Mouse (Mus musculus) midbrain, embryonic 11.5 days (tissue): ENCODE measurements at regions not wholly inside any gene's neighbourhood (a gene's known extent, or its start where the extent isn't known, plus 50 kb on each side); places are given as distances from the start of the nearest gene placed in this dataset.

Experiments used
- ATAC-seq: fragments of 200-750 bp; cut with Nextera tagmentation; 2 replicates; pipeline ENCODE4 v1.8.0; 2017; ENCODE audit warnings: moderate TSS enrichment, moderate library complexity; ENCODE audit not compliant: low FRiP score
- DNase-seq: peaks from one replicate; pipeline ENCODE4 v3.0.0; 2015; ENCODE audit warnings: low spot score; ENCODE audit errors: missing footprints
- H3K27ac ChIP-seq: fragments of 300-500 bp; sonication (generic); 2 replicates; pipeline ENCODE4 v1.5.1; 2014; ENCODE audit warnings: low read depth, low read length
- H3K27me3 ChIP-seq: fragments of 300-500 bp; sonication (generic); 2 replicates; pipeline ENCODE4 v1.6.1; 2014; ENCODE audit warnings: mild to moderate bottlenecking, low read length, moderate library complexity, mixed read lengths; ENCODE audit not compliant: control insufficient read depth, insufficient read depth
- H3K36me3 ChIP-seq: fragments of 300-500 bp; sonication (generic); 2 replicates; pipeline ENCODE4 v1.6.1; 2014; ENCODE audit warnings: mild to moderate bottlenecking, low read length, moderate library complexity, mixed read lengths; ENCODE audit not compliant: control insufficient read depth, insufficient read depth
- H3K4me1 ChIP-seq: fragments of 300-500 bp; sonication (generic); 2 replicates; pipeline ENCODE4 v1.6.1; 2014; ENCODE audit warnings: low read length; ENCODE audit not compliant: control insufficient read depth, insufficient read depth
- H3K4me2 ChIP-seq: fragments of 300-500 bp; sonication (generic); 2 replicates; pipeline ENCODE4 v1.6.1; 2014; ENCODE audit warnings: mild to moderate bottlenecking, moderate library complexity
- H3K4me3 ChIP-seq: fragments of 300-500 bp; sonication (generic); 2 replicates; pipeline ENCODE4 v1.5.1; 2014; ENCODE audit warnings: low read depth, low read length
- H3K9ac ChIP-seq: fragments of 300-500 bp; sonication (generic); 2 replicates; pipeline ENCODE4 v1.6.1; 2014; ENCODE audit warnings: low read length
- H3K9me3 ChIP-seq: fragments of 300-500 bp; sonication (generic); 2 replicates; pipeline ENCODE4 v1.6.1; 2016; ENCODE audit warnings: low read length; ENCODE audit not compliant: control insufficient read depth
- WGBS: fragments of 180-500 bp; shearing (Covaris S2); extraction: QIAGEN DNeasy Blood & Tissue Kit; methylation state at CpG from one replicate; pipeline ENCODE4 v1.1.7; 2014; 5-methylcytosine and 5-hydroxymethylcytosine counted together

- ATAC-seq (no peak), DNase-seq (no peak)
- Histone ChIP-seq H3K36me3 (no peaks in the 10 kb centered on the region), H3K27me3 (peaks cover 5% of the 10 kb centered on the region; the same call in 1 of the 2 replicates), H3K9me3 (no peaks in the 10 kb centered on the region), H3K4me2 (no peak overlapping the region), H3K4me3 (no peak overlapping the region), H3K27ac (no peak overlapping the region), H3K9ac (no peak overlapping the region), H3K4me1 (no peaks in the 10 kb centered on the region)
- WGBS, result 81% methylated on average over 8 of the region's 8 CpGs
Observed at GRCm38 (mm10) chr1:42416539-42417218, 278.9 kb upstream of the Pou3f3 start.

- ATAC-seq (no peak), DNase-seq (no peak)
- WGBS, result 64% methylated on average over 4 of the region's 4 CpGs
- Histone ChIP-seq H3K9me3 (no peaks in the 10 kb centered on the region), H3K4me1 (no peaks in the 10 kb centered on the region), H3K36me3 (no peaks in the 10 kb centered on the region), H3K9ac (no peak overlapping the region), H3K4me2 (no peak overlapping the region), H3K4me3 (no peak overlapping the region), H3K27me3 (peaks cover 5% of the 10 kb centered on the region; the same call in 1 of the 2 replicates), H3K27ac (no peak overlapping the region)
Observed at GRCm38 (mm10) chr1:42417815-42418214, 277.8 kb upstream of the Pou3f3 start.

GRCm38 (mm10) chr1:42418233-42418632 is 277.3 kb upstream of the Pou3f3 start:
- 79% methylated on average over 1 of the region's 1 CpGs for WGBS
- Histone ChIP-seq H3K4me3 (no peak overlapping the region), H3K27ac (no peak overlapping the region), H3K36me3 (no peaks in the 10 kb centered on the region), H3K27me3 (peaks cover 5% of the 10 kb centered on the region; the same call in 1 of the 2 replicates), H3K9me3 (no peaks in the 10 kb centered on the region), H3K4me1 (no peaks in the 10 kb centered on the region), H3K9ac (no peak overlapping the region), H3K4me2 (no peak overlapping the region)
- DNase-seq, result no peak
- ATAC-seq, result no peak

DNA sequence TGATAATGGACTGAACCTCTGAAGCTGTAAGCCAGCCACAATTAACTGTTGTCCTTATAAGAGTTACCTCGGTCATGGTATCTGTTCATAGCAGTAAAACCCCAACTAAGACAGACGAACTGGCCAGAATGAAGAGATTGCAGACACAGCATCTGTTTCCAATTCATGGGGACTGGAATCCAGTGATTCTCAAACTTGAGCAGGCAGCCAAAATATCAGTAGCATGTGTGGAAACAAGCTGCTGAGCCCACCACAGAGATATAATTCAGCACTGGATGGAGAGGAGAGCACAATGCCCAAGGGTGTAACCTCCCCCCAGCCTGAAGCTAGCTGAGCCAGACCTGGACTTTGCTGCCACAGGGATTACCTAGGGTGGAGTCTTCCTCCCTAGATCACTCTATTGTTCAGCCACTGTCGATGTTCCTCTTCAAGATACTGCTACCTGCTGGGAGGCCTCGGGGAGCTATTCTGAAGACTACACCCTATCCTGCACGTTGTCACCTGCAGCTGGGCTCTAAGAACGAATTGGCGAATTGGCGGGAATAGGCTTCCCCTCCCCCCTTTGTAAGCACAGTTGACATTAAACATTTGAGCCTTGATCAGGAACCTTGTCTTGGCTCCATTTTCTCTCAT is 259.1 kb upstream of the Pou3f3 start:
- Histone ChIP-seq H3K9me3 (no peaks in the 10 kb centered on the region), H3K4me3 (no peak overlapping the region), H3K27me3 (no peaks in the 10 kb centered on the region), H3K27ac (no peak overlapping the region), H3K4me2 (no peak overlapping the region), H3K9ac (no peak overlapping the region), H3K4me1 (no peaks in the 10 kb centered on the region), H3K36me3 (no peaks in the 10 kb centered on the region)
- 50% methylated on average over 8 of the region's 8 CpGs for WGBS
- no peak for ATAC-seq
- no peak for DNase-seq

DNA sequence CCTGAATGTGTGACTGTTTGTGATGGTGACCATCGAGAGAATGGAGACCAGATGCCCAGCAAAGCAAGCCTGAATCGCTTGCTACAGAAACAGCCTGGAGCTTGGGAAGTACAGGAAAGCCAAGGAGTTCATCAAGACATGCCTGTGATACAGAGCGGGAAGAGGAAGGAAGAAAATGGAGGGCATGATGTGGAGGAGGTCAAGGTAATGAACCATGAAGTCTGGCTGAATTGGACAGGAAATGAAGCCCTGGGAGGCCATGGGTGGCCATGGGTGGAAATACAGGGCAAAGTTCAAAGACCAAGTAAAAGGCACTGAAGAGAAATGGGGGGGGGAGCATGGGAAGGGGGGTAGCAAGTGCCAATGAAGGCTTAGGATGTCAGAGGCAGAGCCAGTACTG is 227.2 kb upstream of the Pou3f3 start:
- Histone ChIP-seq H3K4me1 (peaks cover 7% of the 10 kb centered on the region; the same call in 1 of the 2 replicates), H3K27ac (no peak overlapping the region), H3K4me2 (no peak overlapping the region), H3K27me3 (no peaks in the 10 kb centered on the region), H3K9ac (no peak overlapping the region), H3K9me3 (no peaks in the 10 kb centered on the region; the same call in 1 of the 2 replicates), H3K4me3 (no peak overlapping the region), H3K36me3 (no peaks in the 10 kb centered on the region)
- DNase-seq, result no peak
- WGBS, result 89% methylated on average over 3 of the region's 3 CpGs
- no peak for ATAC-seq

GRCm38 (mm10) chr1:42471846-42472494 is 223.6 kb upstream of the Pou3f3 start:
- ATAC-seq, result no peak
- 0 out of 2 replicates have a peak overlapping the region, but pooled peaks have one; percentile 11 for H3K27ac ChIP-seq
- 88% methylated on average over 10 of the region's 10 CpGs for WGBS

DNA sequence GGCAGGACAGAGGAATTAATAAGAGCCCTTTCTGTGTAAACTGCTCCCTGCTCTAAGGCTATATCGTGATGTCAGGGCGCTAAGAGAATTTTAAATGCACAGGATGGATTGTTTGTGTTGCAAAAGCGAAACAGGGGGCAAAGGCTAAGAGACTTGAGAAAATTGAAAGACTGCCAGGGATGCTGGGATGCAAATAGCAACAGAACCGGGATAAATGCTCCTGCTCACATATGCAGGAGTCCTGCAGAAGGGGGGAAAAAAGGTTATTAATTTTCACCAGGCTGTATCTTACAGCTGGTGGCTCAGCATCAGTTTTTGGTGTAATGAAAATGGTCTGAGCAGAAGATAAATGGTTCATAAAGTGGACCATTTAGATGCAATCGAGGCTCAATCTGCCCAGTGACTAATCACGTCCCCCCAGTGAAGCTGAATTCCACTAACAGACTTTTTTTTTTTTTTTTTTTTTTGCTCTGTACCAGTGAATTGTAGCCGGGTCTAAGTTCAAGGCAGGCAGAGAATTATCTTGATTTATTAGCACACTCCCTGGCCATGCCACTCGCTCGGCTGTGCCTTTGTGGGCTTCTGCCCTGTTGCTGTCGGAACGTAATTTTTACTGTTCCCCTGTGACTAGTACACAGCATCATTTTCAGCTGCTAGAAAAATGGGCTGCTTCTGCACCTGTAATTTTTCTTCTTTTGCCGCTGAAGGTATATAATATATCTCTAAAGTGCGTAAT is 222.9 kb upstream of the Pou3f3 start:
- Histone ChIP-seq H3K27me3 (no peaks in the 10 kb centered on the region), H3K36me3 (no peaks in the 10 kb centered on the region), H3K4me1 (peaks cover 7% of the 10 kb centered on the region; the same call in 1 of the 2 replicates), H3K27ac (0 out of 2 replicates have a peak overlapping the region, but pooled peaks have one; percentile 11), H3K9me3 (no peaks in the 10 kb centered on the region; the same call in 1 of the 2 replicates), H3K9ac (no peak overlapping the region), H3K4me3 (no peak overlapping the region), H3K4me2 (no peak overlapping the region)
- ATAC-seq, result 0 out of 2 replicates have a peak, but pooled peaks have one; percentile 7
- peak; percentile 79 for DNase-seq
- WGBS, result 66% methylated on average over 13 of the region's 13 CpGs

More at GRCm38 (mm10) chr1:42471846-42472494, 223.6 kb upstream of the Pou3f3 start:
- peak; percentile 68 for DNase-seq
- Histone ChIP-seq H3K9ac (no peak overlapping the region), H3K9me3 (no peaks in the 10 kb centered on the region; the same call in 1 of the 2 replicates), H3K4me1 (peaks cover 7% of the 10 kb centered on the region; the same call in 1 of the 2 replicates), H3K36me3 (no peaks in the 10 kb centered on the region), H3K4me3 (no peak overlapping the region), H3K27me3 (no peaks in the 10 kb centered on the region), H3K4me2 (no peak overlapping the region)

- H3K4me2 ChIP-seq, result no peak overlapping the region
- no peak overlapping the region for H3K4me3 ChIP-seq
- no peaks in the 10 kb centered on the region; the same call in 1 of the 2 replicates for H3K9me3 ChIP-seq
- no peak overlapping the region for H3K27ac ChIP-seq
- H3K36me3 ChIP-seq, result no peaks in the 10 kb centered on the region
- WGBS, result 77% methylated on average over 8 of the region's 8 CpGs
- no peaks in the 10 kb centered on the region for H3K27me3 ChIP-seq
- H3K9ac ChIP-seq, result no peak overlapping the region
- DNase-seq, result peak; percentile 57
- no peak for ATAC-seq
- H3K4me1 ChIP-seq, result peaks cover 7% of the 10 kb centered on the region; the same call in 1 of the 2 replicates
Observed at GRCm38 (mm10) chr1:42474197-42474596, 221.4 kb upstream of the Pou3f3 start.
